Mouse (Mus musculus) gastrocnemius, postnatal 14 days (tissue): ENCODE results near the gene Slc30a1. TPM values are rescaled to one million over a fixed set of nuclear protein-coding genes. Genes with fewer than 3 reads are reported as not detected.

Source experiments
- DNase-seq: peaks from one replicate; pipeline ENCODE4 v3.0.0; 2021; ENCODE audit warnings: mixed read lengths
- intact Hi-C: fragments of 180-260 bp; cut with DNase I; formaldehyde crosslinking; loops from one replicate; pipeline ENCODE4 v1.15.1; 2025; ENCODE audit warnings: low total_unique reads
- total RNA-seq, 2 experiments: library from RNA; stranded (reverse); gene quantifications; 2 replicates each; pipeline ENCODE4 v1.2.3; 2021

Slc30a1 gene
- total RNA-seq, 2 experiments from 2014 or later = 8.0 to 8.1 TPM

- intact Hi-C loops = no loop called here
- DNase-seq = no peak
These were observed 23.4 kb downstream of the Slc30a1 start for GRCm38 (mm10) chr1:191929897-191930524.

GRCm38 (mm10) chr1:191930525-191931105, 24.0 kb downstream of the Slc30a1 start:
- intact Hi-C loops = no loop called here
- no peak for DNase-seq

- DNase-seq = no peak
- intact Hi-C loops = no loop called here
These were observed 25.9 kb downstream of the Slc30a1 start for GRCm38 (mm10) chr1:191932286-191932985.

- intact Hi-C loops = no loop called here
- DNase-seq = no peak
These were observed 26.5 kb downstream of the Slc30a1 start for GRCm38 (mm10) chr1:191932986-191933632.

- DNase-seq = no peak
- intact Hi-C loops = no loop called here
These were observed 37.1 kb downstream of the Slc30a1 start for GRCm38 (mm10) chr1:191943638-191944037.

GRCm38 (mm10) chr1:191945341-191945740, 38.8 kb downstream of the Slc30a1 start:
- DNase-seq = no peak
- intact Hi-C loops = no loop called here

- intact Hi-C loops = no loop called here
- no peak for DNase-seq
These were observed 39.2 kb downstream of the Slc30a1 start for GRCm38 (mm10) chr1:191945756-191946155.

GRCm38 (mm10) chr1:191946261-191946660, 39.7 kb downstream of the Slc30a1 start:
- DNase-seq = no peak
- intact Hi-C loops = no loop called here

GRCm38 (mm10) chr1:191946835-191947234, 40.3 kb downstream of the Slc30a1 start:
- intact Hi-C loops = no loop called here
- no peak for DNase-seq

GRCm38 (mm10) chr1:191947796-191948195, 41.2 kb downstream of the Slc30a1 start:
- no peak for DNase-seq
- intact Hi-C loops = no loop called here

GRCm38 (mm10) chr1:191948600-191948999, 42.0 kb downstream of the Slc30a1 start:
- no peak for DNase-seq
- intact Hi-C loops = no loop called here

- no peak for DNase-seq
- intact Hi-C loops = no loop called here
These were observed 44.0 kb downstream of the Slc30a1 start for GRCm38 (mm10) chr1:191950611-191951010.

- DNase-seq = no peak
- intact Hi-C loops = no loop called here
These were observed 46.3 kb downstream of the Slc30a1 start for GRCm38 (mm10) chr1:191952733-191953335.

- no peak for DNase-seq
- intact Hi-C loops = no loop called here
These were observed 48.5 kb downstream of the Slc30a1 start for GRCm38 (mm10) chr1:191955101-191955500.

- no peak for DNase-seq
These were observed 49.7 kb downstream of the Slc30a1 start for GRCm38 (mm10) chr1:191956261-191956660.

GRCm38 (mm10) chr1:191956871-191957270, 50.3 kb downstream of the Slc30a1 start:
- intact Hi-C loops = no loop called here
- no peak for DNase-seq

More at GRCm38 (mm10) chr1:191956261-191956660, 49.7 kb downstream of the Slc30a1 start:
- intact Hi-C loops = no loop called here

- intact Hi-C loops = no loop called here
- DNase-seq = no peak
These were observed 50.8 kb downstream of the Slc30a1 start for GRCm38 (mm10) chr1:191957321-191957720.

- intact Hi-C loops = loop anchor here (2.0 to 5.0 kb wide), 2 partner anchors 49 to 124 kb away; no protein-coding TSS in a partner anchor
- DNase-seq = no peak
These were observed 54.4 kb downstream of the Slc30a1 start for GRCm38 (mm10) chr1:191960946-191961345.
